Mouse (Mus musculus): Measurements from ENCODE around the gene Scyl1.

DNA sequence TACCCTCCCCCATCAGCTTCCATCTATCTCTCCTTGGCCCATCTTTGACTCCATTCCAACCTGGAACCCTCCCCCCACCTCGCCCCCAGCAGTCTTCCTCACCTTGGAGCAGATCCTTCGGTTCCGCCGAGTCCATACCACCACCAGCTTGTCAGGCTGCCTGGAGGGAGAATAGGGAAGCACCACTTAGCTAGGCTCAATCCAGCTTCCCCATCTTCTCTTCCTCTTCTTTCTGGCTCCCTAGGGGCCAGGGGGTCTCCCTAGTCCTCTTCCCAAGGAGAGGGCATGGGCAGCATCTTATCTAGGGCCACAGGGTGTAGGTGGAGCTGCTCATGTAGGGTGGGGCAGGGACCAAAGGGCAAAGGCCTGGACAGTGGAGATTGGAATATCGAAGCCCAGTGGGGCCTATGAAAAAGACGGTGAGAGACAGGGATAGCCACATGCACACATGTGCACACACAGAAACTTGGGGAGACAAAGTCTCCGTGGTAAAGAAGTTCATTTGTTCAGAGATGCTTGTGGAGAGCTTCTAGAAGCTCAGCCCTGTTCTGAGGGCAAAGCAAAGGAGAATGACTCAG, 48.3 kb downstream of the Scyl1 start:
- TF ChIP-seq CTCF (IDR thresholded peaks at IDR 0.05; ENCODE audit: extremely low read depth, insufficient read length, insufficient replicate concordance, low read depth, low read length): no peak
- TF ChIP-seq POLR2A (IDR thresholded peaks at IDR 0.05; ENCODE audit: low read depth, low read length): no peak

Measured in small intestine, adult 2 months (tissue).